Mouse (Mus musculus) macrophage (primary cell): ENCODE results near the gene Rtkn. TPM values are rescaled to one million over a fixed set of nuclear protein-coding genes. Genes with fewer than 3 reads are reported as not detected.

ENCODE experiments used
- H3K27ac ChIP-seq: fragments of 350-480 bp; formaldehyde crosslinking; 2 replicates; pipeline ENCODE4 v1.9.0; 2021
- H3K36me3 ChIP-seq: fragments of 350-480 bp; formaldehyde crosslinking; 2 replicates; pipeline ENCODE4 v1.9.0; 2021; ENCODE audit errors: inconsistent target
- H3K4me3 ChIP-seq: fragments of 350-480 bp; formaldehyde crosslinking; 2 replicates; pipeline ENCODE4 v1.9.0; 2021; ENCODE audit errors: inconsistent target
- H3K79me2 ChIP-seq: fragments of 350-480 bp; formaldehyde crosslinking; 2 replicates; pipeline ENCODE4 v1.9.0; 2021; ENCODE audit errors: inconsistent target
- WGBS: methylation state at CpG from one replicate; pipeline ENCODE4 v1.1.7; 2026; ENCODE audit warnings: inconsistent platforms; ENCODE audit not compliant: missing documents; 5-methylcytosine and 5-hydroxymethylcytosine counted together
- polyA plus RNA-seq: library from polyadenylated mRNA; stranded (reverse); fragments of 250-400 nt; gene quantifications from 3 replicates; pipeline ENCODE4 v1.2.4, GENCODE M21; 2018; ENCODE audit warnings: inconsistent platforms

The Rtkn gene
- polyA plus RNA-seq, 1 experiment from 2014 or later, result 1.4 TPM

- no peak overlapping the region for H3K4me3 ChIP-seq
- 97% methylated on average over 7 of the region's 7 CpGs for WGBS
- no peaks in the 10 kb centered on the region for H3K79me2 ChIP-seq
- H3K27ac ChIP-seq, result no peak overlapping the region
- peaks cover 94% of the 10 kb centered on the region for H3K36me3 ChIP-seq
Measured at GRCm38 (mm10) chr6:83193571-83193970, 58.3 kb downstream of the Rtkn start.

- H3K36me3 ChIP-seq, result peaks cover 70% of the 10 kb centered on the region
- 90% methylated on average over 14 of the region's 15 CpGs for WGBS
- H3K27ac ChIP-seq, result no peak overlapping the region
- no peak overlapping the region for H3K4me3 ChIP-seq
- H3K79me2 ChIP-seq, result no peaks in the 10 kb centered on the region
Measured at GRCm38 (mm10) chr6:83197345-83198004, 62.2 kb downstream of the Rtkn start.

Other genes with a start within 250 kb of the Rtkn start
- not detected in 3 replicates for gene Sema4f, start 195.7 kb upstream of the Rtkn start, polyA plus RNA-seq
- gene M1ap, start 188.6 kb upstream of the Rtkn start, polyA plus RNA-seq, result 1.2 to 2.1 TPM (median 1.8 TPM) in 3 replicates
- 30.0 to 70.8 TPM (median 64.9 TPM) in 3 replicates for gene Dok1, start 102.0 kb upstream of the Rtkn start, polyA plus RNA-seq
- gene Loxl3, start 101.3 kb upstream of the Rtkn start, polyA plus RNA-seq, result 6.0 to 8.2 TPM (median 7.6 TPM) in 3 replicates
- gene Aup1, start 80.9 kb upstream of the Rtkn start, polyA plus RNA-seq, result 192 to 272 TPM (median 246 TPM) in 3 replicates
- gene Htra2, start 80.2 kb upstream of the Rtkn start, polyA plus RNA-seq, result 33.7 to 84.6 TPM (median 58.6 TPM) in 3 replicates
- 0.23 to 0.54 TPM (median 0.51 TPM) in 3 replicates for gene Dqx1, start 77.6 kb upstream of the Rtkn start, polyA plus RNA-seq
- gene Tlx2, start 65.2 kb upstream of the Rtkn start, polyA plus RNA-seq, result not detected in 3 replicates
- gene Pcgf1, start 57.6 kb upstream of the Rtkn start, polyA plus RNA-seq, result 9.8 to 13.6 TPM (median 11.0 TPM) in 3 replicates
- gene Lbx2, start 49.1 kb upstream of the Rtkn start, polyA plus RNA-seq, result 0.40 to 1.3 TPM (median 0.66 TPM) in 3 replicates
- gene Ccdc142, start 33.9 kb upstream of the Rtkn start, polyA plus RNA-seq, result 0.99 to 3.0 TPM (median 1.5 TPM) in 3 replicates
- 1.6 to 3.7 TPM (median 2.8 TPM) in 3 replicates for gene Gm42688, start 33.8 kb upstream of the Rtkn start, polyA plus RNA-seq
- gene Mrpl53, start 26.4 kb upstream of the Rtkn start, polyA plus RNA-seq, result 18.3 to 47.9 TPM (median 27.0 TPM) in 3 replicates
- gene Mogs, start 20.0 kb upstream of the Rtkn start, polyA plus RNA-seq, result 8.4 to 31.8 TPM (median 16.2 TPM) in 3 replicates
- gene Wbp1, start 13.9 kb upstream of the Rtkn start, polyA plus RNA-seq, result 13.1 to 20.6 TPM (median 14.1 TPM) in 3 replicates
- gene Ino80b, start 10.0 kb upstream of the Rtkn start, polyA plus RNA-seq, result 16.6 to 24.5 TPM (median 22.9 TPM) in 3 replicates
- 0.30 to 1.1 TPM (median 0.42 TPM) in 3 replicates for gene Wdr54, start 20.9 kb downstream of the Rtkn start, polyA plus RNA-seq
- gene 1700003E16Rik, start 20.9 kb downstream of the Rtkn start, polyA plus RNA-seq, result 0.19 TPM in 1 of 3 replicates, not detected in the others
- 61.5 to 68.3 TPM (median 66.2 TPM) in 3 replicates for gene Dctn1, start 30.5 kb downstream of the Rtkn start, polyA plus RNA-seq
- not detected in 3 replicates for gene Slc4a5, start 84.4 kb downstream of the Rtkn start, polyA plus RNA-seq
- gene Mthfd2, start 190.4 kb downstream of the Rtkn start, polyA plus RNA-seq, result 5.4 to 17.7 TPM (median 8.3 TPM) in 3 replicates
- gene Mob1a, start 190.6 kb downstream of the Rtkn start, polyA plus RNA-seq, result 82.5 to 141 TPM (median 132 TPM) in 3 replicates
- gene Bola3, start 213.7 kb downstream of the Rtkn start, polyA plus RNA-seq, result 21.1 to 56.8 TPM (median 50.5 TPM) in 3 replicates